Mouse (Mus musculus) embryo, embryonic 9.5 days (tissue): Measurements from ENCODE around the gene Bcl6b.

Source experiments
- DNase-seq: peaks from one replicate; pipeline ENCODE4 v3.0.0-alpha.2; 2017; ENCODE audit errors: extremely low spot score

Bcl6b gene

GRCm38 (mm10) chr11:70212423-70212822, 17.2 kb downstream of the Bcl6b start, which contains the start of gene Slc16a11:
Gene Slc16a11 (plus strand): TSS chr11:70212752.
- peak; percentile 1 for DNase-seq

- DNase-seq = no peak
Measured at GRCm38 (mm10) chr11:70211972-70212371, 17.6 kb downstream of the Bcl6b start.

- no peak for DNase-seq
Measured at GRCm38 (mm10) chr11:70210681-70211080, 18.9 kb downstream of the Bcl6b start.

- no peak for DNase-seq
Measured at GRCm38 (mm10) chr11:70208778-70209388, 20.7 kb downstream of the Bcl6b start.

- DNase-seq = no peak
Measured at GRCm38 (mm10) chr11:70207283-70207682, 22.3 kb downstream of the Bcl6b start.

GRCm38 (mm10) chr11:70206801-70207200, 22.8 kb downstream of the Bcl6b start:
- no peak for DNase-seq

GRCm38 (mm10) chr11:70201691-70202090, 27.9 kb downstream of the Bcl6b start:
- peak; percentile 78 for DNase-seq

GRCm38 (mm10) chr11:70200036-70200608, 29.5 kb downstream of the Bcl6b start:
- no peak for DNase-seq

GRCm38 (mm10) chr11:70199107-70199506, 30.5 kb downstream of the Bcl6b start:
- DNase-seq = no peak

- no peak for DNase-seq
Measured at GRCm38 (mm10) chr11:70198332-70198731, 31.3 kb downstream of the Bcl6b start.

GRCm38 (mm10) chr11:70193354-70194285, 36.0 kb downstream of the Bcl6b start:
- DNase-seq = no peak

GRCm38 (mm10) chr11:70192157-70192556, 37.4 kb downstream of the Bcl6b start:
- DNase-seq = no peak

GRCm38 (mm10) chr11:70191188-70191587, 38.4 kb downstream of the Bcl6b start:
- DNase-seq = no peak

- no peak for DNase-seq
Measured at GRCm38 (mm10) chr11:70189319-70190134, 40.1 kb downstream of the Bcl6b start.

GRCm38 (mm10) chr11:70185120-70185519, 44.5 kb downstream of the Bcl6b start:
- DNase-seq = no peak

GRCm38 (mm10) chr11:70180496-70180895, 49.1 kb downstream of the Bcl6b start:
- no peak for DNase-seq

- peak; percentile 20 for DNase-seq
Measured at GRCm38 (mm10) chr11:70179401-70179800, 50.2 kb downstream of the Bcl6b start.

- no peak for DNase-seq
Measured at GRCm38 (mm10) chr11:70178756-70179155, 50.8 kb downstream of the Bcl6b start.

- DNase-seq = no peak
Measured at GRCm38 (mm10) chr11:70178311-70178710, 51.3 kb downstream of the Bcl6b start.

GRCm38 (mm10) chr11:70177647-70178046, 52.0 kb downstream of the Bcl6b start:
- no peak for DNase-seq

GRCm38 (mm10) chr11:70174491-70174890, 55.1 kb downstream of the Bcl6b start:
- no peak for DNase-seq
